Mouse (Mus musculus) gastrocnemius, postnatal 36 days (tissue): Measurements from ENCODE around the gene Slc22a22. TPM values are rescaled to one million over a fixed set of nuclear protein-coding genes. Genes with fewer than 3 reads are reported as not detected.
"Not testable (repeated sequence)": the region's sequence is repeated elsewhere in the genome, so short reads cannot be mapped to it uniquely, and the experiment has no call there.

Source experiments
- DNase-seq, 2 experiments: peaks; one replicate each; pipeline ENCODE4 v3.0.0; 2022
- intact Hi-C: fragments of 180-260 bp; cut with DNase I; formaldehyde crosslinking; loops from one replicate; pipeline ENCODE4 v1.15.1; 2025
- total RNA-seq, 2 experiments: library from RNA; stranded (reverse); gene quantifications; 2 replicates each; pipeline ENCODE4 v1.2.3; 2021

Gene Slc22a22
- total RNA-seq, 2 experiments from 2014 or later = not detected

GRCm38 (mm10) chr15:57398439-57399148 is 78.8 kb downstream of the Slc22a22 start:
- no peak for DNase-seq
- intact Hi-C loops = loop anchor here (2.0 kb wide), 1 partner anchor 38 kb away; no protein-coding TSS in a partner anchor

GRCm38 (mm10) chr15:57394053-57394452 is 83.4 kb downstream of the Slc22a22 start:
- intact Hi-C loops = no loop called here
- no peak for DNase-seq

- intact Hi-C loops = no loop called here
- DNase-seq = no peak
These were observed 97.0 kb downstream of the Slc22a22 start for GRCm38 (mm10) chr15:57380381-57380780.

GRCm38 (mm10) chr15:57366446-57366845 is 111.0 kb downstream of the Slc22a22 start:
- DNase-seq = no peak
- intact Hi-C loops = no loop called here

- no peak for DNase-seq
- intact Hi-C loops = no loop called here
These were observed 122.1 kb downstream of the Slc22a22 start for GRCm38 (mm10) chr15:57355278-57355677.

- DNase-seq = no peak
- intact Hi-C loops = no loop called here
These were observed 136.9 kb downstream of the Slc22a22 start for GRCm38 (mm10) chr15:57340499-57340898.

GRCm38 (mm10) chr15:57331326-57331725 is 146.1 kb downstream of the Slc22a22 start:
- intact Hi-C loops = no loop called here
- no peak for DNase-seq

GRCm38 (mm10) chr15:57318001-57318400 is 159.4 kb downstream of the Slc22a22 start:
- intact Hi-C loops = no loop called here
- DNase-seq = no peak

GRCm38 (mm10) chr15:57316486-57316885 is 160.9 kb downstream of the Slc22a22 start:
- intact Hi-C loops = no loop called here
- no peak for DNase-seq

GRCm38 (mm10) chr15:57302710-57303109 is 174.7 kb downstream of the Slc22a22 start:
- DNase-seq = no peak
- intact Hi-C loops = no loop called here

GRCm38 (mm10) chr15:57278505-57278904 is 198.9 kb downstream of the Slc22a22 start:
- DNase-seq = no peak
- intact Hi-C loops = no loop called here

GRCm38 (mm10) chr15:57276411-57276810 is 201.0 kb downstream of the Slc22a22 start:
- DNase-seq = no peak
- intact Hi-C loops = no loop called here

- DNase-seq, intact Hi-C loops: not testable (repeated sequence)
These were observed 237.4 kb downstream of the Slc22a22 start for GRCm38 (mm10) chr15:57240061-57240460.

GRCm38 (mm10) chr15:57230439-57230838 is 247.0 kb downstream of the Slc22a22 start:
- DNase-seq = no peak
- intact Hi-C loops = no loop called here

- no peak for DNase-seq
- intact Hi-C loops = no loop called here
These were observed 272.1 kb downstream of the Slc22a22 start for GRCm38 (mm10) chr15:57205315-57205714.

- DNase-seq = no peak
- intact Hi-C loops = no loop called here
These were observed 272.9 kb downstream of the Slc22a22 start for GRCm38 (mm10) chr15:57204444-57204930.
